Mouse (Mus musculus) stomach, embryonic 15.5 days (tissue): ENCODE measurements around the gene Tmem255a. TPM values are rescaled to one million over a fixed set of nuclear protein-coding genes. Genes with fewer than 3 reads are reported as not detected.
"Not testable (repeated sequence)": the region's sequence is repeated elsewhere in the genome, so short reads cannot be mapped to it uniquely, and the experiment has no call there.

Source experiments
- ATAC-seq: fragments of 200-750 bp; cut with Nextera tagmentation; 2 replicates; pipeline ENCODE4 v1.8.0; 2017; ENCODE audit warnings: low read depth, moderate number of reproducible peaks, moderate TSS enrichment; ENCODE audit not compliant: insufficient read depth, low FRiP score
- H3K27ac ChIP-seq: fragments of 300-500 bp; sonication (generic); 2 replicates; pipeline ENCODE4 v1.5.1; 2015; ENCODE audit warnings: mild to moderate bottlenecking, inconsistent platforms
- H3K27me3 ChIP-seq: fragments of 300-500 bp; sonication (generic); replicated peaks from 2 replicates; pipeline ENCODE4 v1.6.1; 2015; ENCODE audit warnings: inconsistent platforms
- H3K36me3 ChIP-seq: fragments of 300-500 bp; sonication (generic); 2 replicates; pipeline ENCODE4 v1.6.1; 2015; ENCODE audit warnings: inconsistent platforms
- H3K4me1 ChIP-seq: fragments of 300-500 bp; sonication (generic); 2 replicates; pipeline ENCODE4 v1.6.1; 2015; ENCODE audit warnings: inconsistent platforms
- H3K4me2 ChIP-seq: fragments of 300-500 bp; sonication (generic); 2 replicates; pipeline ENCODE4 v1.6.1; 2015; ENCODE audit warnings: mild to moderate bottlenecking, inconsistent platforms
- H3K4me3 ChIP-seq: fragments of 300-500 bp; sonication (generic); replicated peaks from 2 replicates; pipeline ENCODE4 v1.5.1; 2015; ENCODE audit warnings: inconsistent platforms
- H3K9ac ChIP-seq: fragments of 300-500 bp; sonication (generic); 2 replicates; pipeline ENCODE4 v1.6.1; 2015; ENCODE audit warnings: inconsistent platforms
- H3K9me3 ChIP-seq: fragments of 300-500 bp; sonication (generic); 2 replicates; pipeline ENCODE4 v1.6.1; 2016; ENCODE audit warnings: inconsistent platforms
- WGBS: fragments of 180-500 bp; shearing (Covaris S2); methylation state at CpG from one replicate; pipeline ENCODE4 v1.1.7; 2015; 5-methylcytosine and 5-hydroxymethylcytosine counted together
- polyA plus RNA-seq: library from polyadenylated mRNA; unstranded; fragments of >200 nt; fragmentation: Nextera tagmentation; extraction: Ambion mirVana; gene quantifications from 2 replicates; pipeline ENCODE4 v1.2.1, GENCODE M21; 2015

The Tmem255a gene
- polyA plus RNA-seq, 1 experiment from 2014 or later, result 31.8 TPM

- Histone ChIP-seq H3K27ac (no peak overlapping the region), H3K4me2 (no peak overlapping the region), H3K9me3 (no peaks in the 10 kb centered on the region), H3K36me3 (no peaks in the 10 kb centered on the region), H3K4me3 (no peak overlapping the region), H3K9ac (no peak overlapping the region), H3K27me3 (no peaks in the 10 kb centered on the region), H3K4me1 (no peaks in the 10 kb centered on the region)
- WGBS, result 53% methylated on average over 1 of the region's 1 CpGs
- no peak for ATAC-seq
These were observed 44.8 kb downstream of the Tmem255a start for GRCm38 (mm10) chrX:38207392-38207791.

DNA sequence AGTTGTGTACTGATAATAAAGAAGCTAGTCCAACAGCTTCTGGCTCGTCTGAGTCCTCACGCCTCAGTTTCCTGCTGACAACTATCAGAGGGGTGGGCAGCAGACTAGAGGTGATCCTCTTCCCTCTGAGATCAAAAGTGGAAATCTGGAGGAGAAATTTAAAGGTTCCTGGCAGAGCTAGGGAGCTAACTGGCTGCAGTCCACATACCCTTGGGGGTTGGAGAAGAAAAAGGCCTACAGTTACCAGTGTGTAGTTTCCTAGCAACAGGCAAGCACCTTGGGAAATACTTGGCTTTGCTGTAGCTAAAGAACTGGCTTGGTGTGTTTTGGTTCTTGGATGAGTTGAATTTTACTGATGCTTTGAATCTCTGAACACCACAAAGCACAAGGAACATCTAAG, 50.4 kb downstream of the Tmem255a start:
- H3K9me3 ChIP-seq, result no peaks in the 10 kb centered on the region
- H3K9ac ChIP-seq, result no peak overlapping the region
- no peak overlapping the region for H3K4me3 ChIP-seq
- no peak for ATAC-seq
- H3K27ac ChIP-seq, result no peak overlapping the region
- H3K27me3 ChIP-seq, result no peaks in the 10 kb centered on the region
- no peak overlapping the region for H3K4me2 ChIP-seq
- H3K4me1 ChIP-seq, result no peaks in the 10 kb centered on the region
- no peaks in the 10 kb centered on the region for H3K36me3 ChIP-seq
- 74% methylated on average over 2 of the region's 2 CpGs for WGBS

DNA sequence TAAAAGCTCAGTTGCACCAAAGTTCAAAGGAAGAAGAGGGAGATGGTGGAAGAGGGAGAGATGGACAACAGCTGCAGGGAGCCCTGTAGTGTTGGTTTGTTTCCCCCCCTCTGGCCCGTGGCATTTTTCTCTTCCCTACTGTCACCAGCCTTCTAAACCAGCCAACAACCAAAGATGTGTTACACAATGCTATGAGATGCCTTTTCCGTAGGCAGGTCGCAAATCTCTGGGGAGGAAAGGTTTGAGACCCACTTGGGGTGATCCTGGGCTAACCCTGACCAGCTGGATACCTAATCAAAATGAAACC, 61.8 kb downstream of the Tmem255a start:
- no peaks in the 10 kb centered on the region for H3K36me3 ChIP-seq
- peak overlapping the region; percentile 89 for H3K27ac ChIP-seq
- no peak for ATAC-seq
- no peaks in the 10 kb centered on the region for H3K27me3 ChIP-seq
- H3K9me3 ChIP-seq, result no peaks in the 10 kb centered on the region
- peak overlapping the region; percentile 67 for H3K4me3 ChIP-seq
- peak overlapping the region; percentile 52 for H3K4me2 ChIP-seq
- H3K9ac ChIP-seq, result 0 out of 2 replicates have a peak overlapping the region, but pooled peaks have one; percentile 20
- 24% methylated on average over 3 of the region's 3 CpGs for WGBS
- no peaks in the 10 kb centered on the region for H3K4me1 ChIP-seq

DNA sequence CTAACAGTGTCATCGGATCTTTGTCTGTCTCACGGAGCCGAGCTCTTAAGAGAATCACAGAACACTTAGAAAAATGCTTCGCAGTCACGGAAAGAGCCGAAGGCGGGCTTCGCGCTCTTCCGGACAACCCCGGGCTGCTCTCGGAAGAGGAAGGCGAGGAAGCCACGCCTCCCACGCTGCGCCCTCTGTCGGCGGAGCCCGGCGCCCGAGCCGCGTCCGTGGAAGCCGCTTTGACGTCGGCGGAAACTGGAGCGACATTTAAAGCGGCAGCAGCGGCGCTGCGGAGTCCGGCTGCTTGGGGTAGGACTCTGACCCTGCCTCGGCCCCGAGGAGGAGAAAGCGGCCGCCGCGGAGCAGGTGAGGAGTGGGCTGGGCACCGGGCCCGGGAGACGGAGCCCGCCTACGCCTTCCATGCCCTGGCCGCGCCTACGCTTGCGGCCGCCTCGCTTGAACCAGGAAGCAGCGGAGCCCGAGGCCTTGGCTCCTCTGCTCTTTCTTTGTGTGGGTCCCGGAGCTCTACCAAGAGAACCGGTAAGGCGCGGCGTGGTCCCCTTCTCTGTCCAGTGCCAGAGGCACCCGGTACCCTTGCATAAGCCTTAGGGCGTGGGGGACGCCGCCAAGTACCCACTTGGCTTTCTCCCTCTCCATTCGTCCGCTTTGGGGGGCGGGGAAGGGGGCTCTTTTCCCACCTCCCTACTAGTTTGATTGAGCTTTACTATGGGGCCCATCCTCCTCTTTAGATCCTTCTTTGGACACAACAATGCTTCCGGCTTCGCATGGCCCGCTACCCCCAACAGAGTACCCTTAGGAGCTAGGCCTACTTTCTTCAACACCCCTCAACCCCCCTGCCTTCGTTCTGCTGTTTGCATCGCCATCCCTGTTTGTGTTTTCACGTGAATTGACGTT, 62.4 kb downstream of the Tmem255a start, which contains the start of gene Zbtb33:
TSS of gene Zbtb33 (plus strand) at position 242 of the 906 bp plus-strand sequence.
- 21% methylated on average over 66 of the region's 72 CpGs for whole genome bisulfite sequencing
- peak; percentile 96 for ATAC-seq
- Histone ChIP-seq H3K27me3 (no peaks in the 10 kb centered on the region), H3K9ac (peak within 1 kb of the TSS; percentile 60), H3K4me2 (peak within 1 kb of the TSS; percentile 52), H3K4me1 (no peaks in the 10 kb centered on the region), H3K27ac (peak within 1 kb of the TSS; percentile 89), H3K4me3 (peak within 1 kb of the TSS; percentile 67), H3K36me3 (no peaks in the 10 kb centered on the region), H3K9me3 (no peaks in the 10 kb centered on the region)

DNA sequence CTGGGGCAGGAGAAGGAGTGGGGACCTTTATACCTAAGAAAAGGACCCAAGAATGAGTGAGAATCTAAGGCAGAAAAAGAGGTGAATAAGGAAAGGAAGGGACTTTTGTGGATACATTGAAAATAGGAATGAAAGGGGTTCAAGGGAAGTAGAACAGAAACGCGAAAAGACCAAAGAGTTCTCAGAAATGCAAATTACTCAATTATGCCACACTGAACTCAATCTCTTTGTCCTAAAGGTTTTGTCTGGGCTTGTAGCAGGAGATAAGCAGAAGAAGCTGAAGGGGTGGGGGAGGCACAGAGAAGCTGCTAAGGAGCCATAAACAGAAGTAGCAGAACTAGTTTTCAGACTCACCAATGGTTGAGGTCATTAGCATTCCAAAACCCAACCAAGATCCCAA, 66.7 kb downstream of the Tmem255a start:
- H3K9ac ChIP-seq, result no peak overlapping the region
- no peaks in the 10 kb centered on the region for H3K9me3 ChIP-seq
- no peak overlapping the region for H3K27ac ChIP-seq
- no peak for ATAC-seq
- no peak overlapping the region for H3K4me2 ChIP-seq
- no peaks in the 10 kb centered on the region for H3K36me3 ChIP-seq
- H3K4me3 ChIP-seq, result no peak overlapping the region
- no peaks in the 10 kb centered on the region for H3K27me3 ChIP-seq
- 39% methylated on average over 2 of the region's 2 CpGs for WGBS
- H3K4me1 ChIP-seq, result no peaks in the 10 kb centered on the region

GRCm38 (mm10) chrX:38181608-38182258, 70.5 kb downstream of the Tmem255a start:
- Histone ChIP-seq H3K27me3 (no peaks in the 10 kb centered on the region), H3K27ac (no peak overlapping the region), H3K9me3 (no peaks in the 10 kb centered on the region), H3K36me3 (no peaks in the 10 kb centered on the region), H3K4me3 (no peak overlapping the region), H3K4me1 (no peaks in the 10 kb centered on the region), H3K9ac (no peak overlapping the region), H3K4me2 (peak overlapping the region; percentile 76; the same call in 1 of the 2 replicates)
- 20% methylated on average over 13 of the region's 15 CpGs for WGBS
- peak; percentile 33; the same call in 1 of the 2 replicates for ATAC-seq

DNA sequence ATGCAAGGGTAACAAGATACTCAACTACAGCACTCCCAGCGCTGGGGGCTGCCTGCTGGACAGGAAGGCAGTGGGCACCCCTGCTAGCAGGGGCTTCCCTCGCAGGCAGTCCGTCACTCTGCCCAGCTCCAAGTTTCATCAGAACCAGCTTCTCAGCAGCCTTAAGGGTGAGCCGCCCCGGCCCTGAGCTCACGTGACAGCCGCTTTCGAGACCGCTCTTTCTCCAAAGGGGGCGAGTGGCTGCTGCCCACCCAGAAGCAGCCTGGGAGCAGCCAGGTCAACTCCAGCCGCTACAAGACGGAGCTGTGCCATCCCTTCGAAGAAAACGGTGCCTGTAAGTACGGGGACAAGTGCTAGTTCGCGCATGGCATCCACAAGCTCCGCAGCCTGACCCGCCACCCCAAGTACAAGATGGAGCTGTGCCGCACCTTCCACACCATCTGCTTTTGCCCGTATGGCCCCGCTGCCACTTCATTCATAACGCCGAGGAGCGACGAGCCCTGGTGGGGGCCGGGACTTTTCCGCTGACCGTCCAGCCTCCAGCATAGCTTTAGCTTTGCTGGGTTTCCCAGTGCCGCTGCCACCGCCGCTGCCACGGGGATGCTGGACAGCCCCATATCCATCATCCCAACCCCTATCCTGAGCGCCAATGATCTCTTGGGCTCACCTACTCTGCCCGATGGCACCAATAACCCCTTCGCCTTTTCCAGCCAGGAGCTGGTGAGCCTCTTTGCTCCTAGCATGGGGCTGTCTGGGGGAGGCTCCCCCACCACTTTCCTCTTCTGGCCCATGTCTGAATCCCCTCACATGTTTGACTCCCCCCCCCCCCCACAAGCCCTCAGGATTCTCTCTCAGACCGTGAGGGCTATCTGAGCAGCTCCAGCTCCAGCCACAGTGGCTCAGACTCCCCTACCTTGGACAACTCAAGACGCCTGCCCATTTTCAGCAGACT, 71.3 kb downstream of the Tmem255a start:
- Histone ChIP-seq H3K4me1 (no peaks in the 10 kb centered on the region), H3K27ac (peak overlapping the region; percentile 35; the same call in 1 of the 2 replicates), H3K9me3 (no peaks in the 10 kb centered on the region), H3K36me3 (no peaks in the 10 kb centered on the region), H3K4me2 (peak overlapping the region; percentile 76), H3K4me3 (peak overlapping the region; percentile 44), H3K27me3 (no peaks in the 10 kb centered on the region), H3K9ac (peak overlapping the region; percentile 19; the same call in 1 of the 2 replicates)
- peak; percentile 74 for ATAC-seq
- WGBS, result 24% methylated on average over 38 of the region's 38 CpGs

DNA sequence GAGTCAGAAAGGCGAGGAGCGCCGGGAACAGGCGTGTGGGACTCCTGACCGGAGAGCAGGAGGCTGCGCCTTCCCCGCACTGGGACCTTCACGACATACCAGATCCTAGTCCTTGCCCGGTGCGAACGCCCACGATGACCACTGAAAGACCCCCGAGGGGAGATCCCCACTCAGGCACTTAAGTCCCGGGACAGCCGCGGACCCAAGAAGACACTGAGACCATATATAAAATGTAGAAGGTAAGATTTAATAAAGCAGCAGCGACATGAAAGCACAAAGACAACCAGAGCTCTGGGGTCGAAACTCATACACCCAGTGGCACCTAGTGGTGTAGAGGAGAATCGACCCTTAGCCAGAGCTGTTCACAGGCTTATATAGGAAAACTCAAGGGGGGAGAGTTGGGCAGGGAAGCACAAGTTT, 72.3 kb downstream of the Tmem255a start:
- 0 out of 2 replicates have a peak, but pooled peaks have one; percentile 50 for ATAC-seq
- not testable (repeated sequence) for H3K36me3 ChIP-seq, H3K27ac ChIP-seq, H3K9me3 ChIP-seq, H3K27me3 ChIP-seq, H3K9ac ChIP-seq, H3K4me1 ChIP-seq
- Histone ChIP-seq H3K4me3 (peak overlapping the region; percentile 31; the same call in 1 of the 2 replicates), H3K4me2 (peak overlapping the region; percentile 31; the same call in 1 of the 2 replicates)
- WGBS, result 35% methylated on average over 19 of the region's 19 CpGs

DNA sequence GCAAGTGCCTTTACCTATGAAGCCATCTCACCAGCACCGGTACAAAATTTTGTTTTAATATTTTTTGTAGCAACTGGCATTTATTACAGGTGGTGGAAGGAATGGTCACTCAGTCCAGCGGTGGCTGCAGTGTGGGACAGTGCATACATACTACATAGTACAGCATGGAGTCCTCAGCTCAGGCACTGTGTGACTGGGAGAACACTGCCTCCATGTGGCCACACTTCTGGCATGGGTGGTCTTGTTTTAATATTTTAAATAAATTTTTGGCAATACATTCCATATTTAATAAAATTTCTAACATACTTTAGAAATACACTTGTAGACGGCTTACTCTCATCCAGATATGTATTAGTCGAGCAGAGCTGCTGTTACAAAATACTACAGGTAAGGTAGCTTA, 85.6 kb downstream of the Tmem255a start:
- H3K36me3 ChIP-seq, result no peaks in the 10 kb centered on the region
- no peak overlapping the region for H3K4me2 ChIP-seq
- WGBS, result 72% methylated on average over 4 of the region's 4 CpGs
- H3K4me1 ChIP-seq, result no peaks in the 10 kb centered on the region
- ATAC-seq, result no peak
- H3K27ac ChIP-seq, result no peak overlapping the region
- no peaks in the 10 kb centered on the region for H3K27me3 ChIP-seq
- no peak overlapping the region for H3K9ac ChIP-seq
- H3K9me3 ChIP-seq, result no peaks in the 10 kb centered on the region
- no peak overlapping the region for H3K4me3 ChIP-seq

DNA sequence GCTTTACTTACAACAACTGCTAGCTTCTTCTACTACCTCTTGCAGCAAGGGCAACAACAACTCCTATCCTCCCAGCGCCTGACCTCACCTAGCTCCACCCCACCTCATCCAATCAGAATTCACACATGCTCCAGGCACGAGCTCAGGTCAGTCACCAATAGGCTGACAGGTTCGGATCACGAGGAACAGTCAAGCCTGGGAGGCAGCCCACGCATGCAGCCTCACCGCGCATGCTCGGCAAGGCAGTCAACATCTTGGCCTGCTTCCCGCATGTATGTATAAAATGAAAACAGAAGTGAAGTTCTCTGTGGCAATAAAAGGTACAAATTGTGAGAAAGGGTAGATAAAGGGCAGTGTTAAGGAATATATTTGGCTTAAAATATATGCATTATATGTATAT, 86.2 kb downstream of the Tmem255a start:
- no peaks in the 10 kb centered on the region for H3K4me1 ChIP-seq
- no peak for ATAC-seq
- no peak overlapping the region for H3K9ac ChIP-seq
- H3K9me3 ChIP-seq, result no peaks in the 10 kb centered on the region
- H3K27ac ChIP-seq, result no peak overlapping the region
- H3K4me2 ChIP-seq, result no peak overlapping the region
- WGBS, result 69% methylated on average over 9 of the region's 9 CpGs
- H3K4me3 ChIP-seq, result no peak overlapping the region
- H3K27me3 ChIP-seq, result no peaks in the 10 kb centered on the region
- H3K36me3 ChIP-seq, result no peaks in the 10 kb centered on the region

DNA sequence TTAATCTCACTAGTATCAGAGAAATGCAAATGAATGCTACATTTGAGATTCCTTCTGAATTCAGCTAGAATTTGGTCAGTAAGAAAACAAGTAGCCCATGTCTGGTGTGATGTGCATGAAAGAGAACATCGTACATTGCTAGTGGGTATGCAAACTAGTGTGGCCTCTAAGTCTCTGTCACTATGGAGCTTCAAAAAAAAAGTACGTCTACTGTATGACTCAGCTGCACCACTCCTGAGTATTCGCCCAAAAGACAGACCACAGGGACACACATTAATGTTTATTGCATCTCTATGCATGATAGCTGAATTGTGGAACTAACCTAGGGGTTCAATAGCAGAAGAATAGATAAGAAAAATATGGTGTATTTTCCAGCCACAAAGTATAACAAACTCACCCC, 86.9 kb downstream of the Tmem255a start:
- Histone ChIP-seq H3K4me3 (no peak overlapping the region), H3K9me3 (no peaks in the 10 kb centered on the region), H3K36me3 (no peaks in the 10 kb centered on the region), H3K27ac (no peak overlapping the region), H3K4me1 (no peaks in the 10 kb centered on the region), H3K27me3 (no peaks in the 10 kb centered on the region), H3K9ac (no peak overlapping the region), H3K4me2 (no peak overlapping the region)
- ATAC-seq, result no peak
- WGBS, result 85% methylated on average over 3 of the region's 3 CpGs
